Mouse (Mus musculus) urinary bladder, postnatal 10 days (tissue): ENCODE results near the gene Nrp2.

Experiments
- DNase-seq: peaks from one replicate; pipeline ENCODE4 v3.0.0; 2022; ENCODE audit warnings: low spot score

Nrp2 gene

GRCm38 (mm10) chr1:62723891-62724290 lies 20.8 kb downstream of the Nrp2 start:
- DNase-seq = no peak

DNA sequence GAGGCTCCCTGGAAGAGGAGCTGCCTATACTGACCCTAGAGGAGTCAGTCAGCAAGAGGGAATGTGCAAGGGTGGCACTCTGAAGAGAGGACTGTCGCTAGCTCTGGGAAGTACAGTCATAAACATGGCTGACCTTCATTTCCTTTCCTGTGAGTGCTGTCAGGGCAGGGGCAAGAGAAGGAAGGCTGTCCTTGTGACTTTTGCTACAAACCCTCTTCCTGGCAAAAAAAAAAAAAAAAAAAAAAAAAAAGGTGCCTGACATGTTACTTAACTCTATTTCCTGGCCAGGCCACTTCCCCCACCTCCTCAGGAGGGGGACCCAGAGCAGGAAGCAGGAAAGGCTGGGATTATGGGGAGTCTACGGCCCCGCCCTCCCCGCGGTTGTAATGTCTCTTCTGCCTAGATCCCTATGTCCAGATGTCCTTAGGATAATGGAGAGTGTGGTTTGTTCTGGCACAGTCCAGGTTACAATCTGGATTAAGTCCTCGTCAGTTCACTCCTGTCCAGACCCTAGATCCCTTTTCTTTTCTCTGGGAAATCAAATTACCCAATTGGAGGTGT lies 21.5 kb downstream of the Nrp2 start:
- DNase-seq = no peak

GRCm38 (mm10) chr1:62725032-62725678 lies 22.1 kb downstream of the Nrp2 start:
- no peak for DNase-seq

- no peak for DNase-seq
Measured at GRCm38 (mm10) chr1:62727191-62727590, 24.1 kb downstream of the Nrp2 start.

- no peak for DNase-seq
Measured at GRCm38 (mm10) chr1:62728421-62728820, 25.3 kb downstream of the Nrp2 start.

GRCm38 (mm10) chr1:62728926-62729325 lies 25.8 kb downstream of the Nrp2 start:
- DNase-seq = no peak

DNA sequence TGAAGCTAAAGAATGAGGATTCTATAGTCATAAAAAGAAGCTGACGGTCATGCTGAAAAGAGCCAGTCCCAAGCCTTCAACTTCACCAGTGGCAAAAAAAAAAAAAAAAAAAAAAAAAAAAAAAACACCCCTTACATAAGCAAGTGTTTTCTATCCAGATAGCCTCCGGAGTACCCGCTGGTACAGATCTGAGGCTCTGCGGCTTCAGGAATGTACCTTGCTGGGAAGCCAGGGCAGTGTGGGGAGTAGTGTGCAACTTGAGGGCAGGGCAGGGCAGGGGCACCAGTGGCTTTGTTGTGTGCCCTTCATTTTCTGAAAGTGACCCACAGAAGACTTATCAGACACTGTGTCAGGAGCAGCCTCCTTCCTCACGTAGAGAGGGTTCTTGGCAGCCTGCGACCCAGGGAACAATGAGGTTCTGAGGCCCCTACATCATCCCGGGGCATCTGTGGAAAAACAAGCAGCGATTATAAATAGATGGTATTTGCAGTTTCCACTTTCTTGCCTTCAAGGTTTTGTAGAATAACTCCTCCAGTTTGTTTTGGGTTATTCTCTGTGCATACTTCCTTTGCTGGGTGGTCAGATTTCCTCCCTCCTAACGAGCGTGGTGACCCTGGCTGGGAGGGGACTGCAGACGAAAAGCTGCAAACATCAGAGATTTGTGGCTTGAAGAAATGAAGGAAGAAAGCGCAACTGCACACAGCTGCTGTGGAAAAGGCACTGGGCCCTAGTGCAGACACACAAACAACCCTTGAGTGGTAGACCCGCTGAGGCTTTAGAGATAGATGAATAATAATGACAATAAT lies 26.5 kb downstream of the Nrp2 start:
- DNase-seq = no peak

GRCm38 (mm10) chr1:62732036-62732435 lies 29.0 kb downstream of the Nrp2 start:
- DNase-seq = no peak

- DNase-seq = no peak
Measured at GRCm38 (mm10) chr1:62734420-62734931, 31.4 kb downstream of the Nrp2 start.

DNA sequence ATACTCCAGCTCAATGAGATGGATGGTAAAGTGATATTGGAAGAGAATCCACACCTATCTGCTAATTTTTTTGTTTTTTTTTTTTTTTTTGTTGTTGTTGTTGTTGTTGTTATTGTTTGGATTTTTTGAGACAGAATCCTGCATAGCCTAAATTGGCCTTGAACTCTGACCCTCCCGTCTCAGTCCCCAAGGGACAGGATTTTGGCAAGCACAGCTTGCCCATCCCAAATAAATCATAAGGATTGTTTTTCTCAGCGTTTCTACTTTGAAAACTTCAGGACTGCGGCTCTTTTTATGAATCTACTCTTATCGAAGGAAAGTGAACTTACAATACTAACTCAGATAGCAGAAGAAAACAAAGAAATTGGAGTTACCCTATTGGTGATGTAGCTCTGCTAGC lies 31.9 kb downstream of the Nrp2 start:
- no peak for DNase-seq

GRCm38 (mm10) chr1:62735835-62736234 lies 32.8 kb downstream of the Nrp2 start:
- DNase-seq = no peak

- DNase-seq = no peak
Measured at GRCm38 (mm10) chr1:62736455-62737012, 33.4 kb downstream of the Nrp2 start.

- DNase-seq = no peak
Measured at GRCm38 (mm10) chr1:62738165-62738564, 35.1 kb downstream of the Nrp2 start.

GRCm38 (mm10) chr1:62742092-62742491 lies 39.0 kb downstream of the Nrp2 start:
- no peak for DNase-seq

DNA sequence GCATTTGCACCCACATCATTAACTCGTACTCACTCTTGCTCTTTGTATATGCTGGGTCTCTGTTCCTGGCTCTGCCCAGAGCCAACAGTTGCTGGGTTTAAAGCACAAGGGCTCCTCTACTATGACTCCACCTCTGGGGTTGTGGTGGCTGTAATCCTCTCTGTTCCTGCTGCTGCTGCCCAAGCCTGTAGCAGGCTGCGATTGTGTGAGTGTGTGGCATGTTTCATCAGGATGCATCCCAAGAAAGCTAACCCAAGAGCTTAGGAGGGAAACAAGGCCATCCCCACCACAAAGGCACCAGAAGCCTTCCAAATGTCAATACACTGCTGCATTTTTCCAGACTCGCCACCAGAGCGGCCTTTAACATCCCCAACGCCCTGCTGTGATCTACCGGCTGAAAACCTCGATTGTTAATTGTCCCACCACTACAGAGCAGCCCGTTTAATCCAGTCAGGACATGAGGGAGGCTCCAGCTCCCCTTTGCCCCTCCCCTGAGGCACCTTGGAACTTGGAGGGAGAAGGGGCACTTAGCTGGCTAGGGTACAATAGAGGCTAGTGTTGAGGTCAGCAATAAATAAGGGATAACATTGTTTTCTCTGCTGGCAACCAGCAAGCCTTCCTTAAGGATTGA lies 40.1 kb downstream of the Nrp2 start:
- DNase-seq = no peak

DNA sequence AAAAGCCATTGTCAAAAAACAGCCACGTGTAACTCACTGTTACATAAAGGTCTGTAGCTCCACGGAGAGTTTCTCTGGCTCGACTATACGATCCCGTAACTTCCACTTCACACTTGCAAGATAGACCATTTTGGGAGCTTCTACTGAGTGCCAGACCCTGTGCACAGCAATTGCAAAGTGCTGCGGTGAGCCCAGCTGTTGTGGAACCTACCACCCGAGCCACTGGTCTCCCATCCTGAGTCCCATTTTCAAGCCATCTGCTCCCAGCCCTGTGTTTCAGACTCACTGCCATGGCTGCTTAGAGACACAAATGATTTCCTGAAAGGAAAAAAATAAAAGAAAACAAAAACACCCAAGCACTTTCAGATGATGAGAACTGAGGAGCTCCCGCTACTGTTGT lies 42.8 kb downstream of the Nrp2 start:
- DNase-seq = no peak

GRCm38 (mm10) chr1:62747421-62748111 lies 44.5 kb downstream of the Nrp2 start:
- DNase-seq = no peak

GRCm38 (mm10) chr1:62748361-62748760 lies 45.3 kb downstream of the Nrp2 start:
- DNase-seq = no peak

DNA sequence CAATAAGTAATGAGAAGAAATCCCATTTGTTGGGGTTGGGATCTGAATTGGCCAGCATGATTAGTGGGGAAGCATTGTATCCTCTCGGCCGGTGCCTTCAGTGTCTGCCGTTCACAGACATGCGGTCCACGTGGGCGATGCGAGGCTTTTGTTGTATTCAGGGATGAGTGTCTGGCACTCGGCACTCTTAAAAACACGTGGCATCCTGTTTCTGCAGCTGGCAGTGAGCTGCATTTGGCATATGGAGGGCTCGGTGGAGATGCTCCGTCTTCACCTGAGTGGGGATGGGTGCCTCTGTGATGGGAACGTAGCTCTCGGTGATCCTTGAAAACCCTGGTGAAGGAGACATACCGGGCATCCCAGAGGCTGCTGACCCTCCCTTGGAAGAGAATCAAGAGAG lies 46.6 kb downstream of the Nrp2 start:
- DNase-seq = no peak

DNA sequence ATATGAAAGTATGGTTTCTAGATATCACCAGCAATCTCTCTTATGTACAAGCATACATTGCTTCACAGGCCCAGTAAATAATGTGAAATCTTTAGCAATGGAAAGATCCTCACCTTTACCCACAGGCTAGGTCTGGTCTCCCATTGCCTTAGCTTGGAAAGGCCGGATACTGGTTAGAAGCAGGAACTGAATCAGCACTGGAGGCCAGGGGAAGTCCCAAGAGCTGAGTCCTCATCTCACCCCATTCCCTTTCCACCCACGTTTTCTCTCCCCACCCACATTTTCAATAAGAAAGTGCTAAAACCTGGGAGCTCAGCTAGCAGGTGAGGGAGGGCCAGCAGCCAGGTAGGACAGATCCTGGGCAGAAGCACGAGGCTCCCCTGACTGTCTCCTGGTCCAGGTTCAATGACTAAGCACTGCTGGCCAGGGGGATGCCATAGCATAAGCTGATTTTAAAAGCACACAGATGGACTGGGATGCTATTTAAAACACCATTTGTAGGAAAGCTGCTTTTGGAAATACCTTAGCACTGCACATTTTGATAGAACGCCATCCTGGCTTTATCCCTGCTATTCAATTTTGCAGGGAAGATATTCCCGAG lies 47.4 kb downstream of the Nrp2 start:
- DNase-seq = no peak
